Mouse (Mus musculus): ENCODE results near the gene Comp.

DNA sequence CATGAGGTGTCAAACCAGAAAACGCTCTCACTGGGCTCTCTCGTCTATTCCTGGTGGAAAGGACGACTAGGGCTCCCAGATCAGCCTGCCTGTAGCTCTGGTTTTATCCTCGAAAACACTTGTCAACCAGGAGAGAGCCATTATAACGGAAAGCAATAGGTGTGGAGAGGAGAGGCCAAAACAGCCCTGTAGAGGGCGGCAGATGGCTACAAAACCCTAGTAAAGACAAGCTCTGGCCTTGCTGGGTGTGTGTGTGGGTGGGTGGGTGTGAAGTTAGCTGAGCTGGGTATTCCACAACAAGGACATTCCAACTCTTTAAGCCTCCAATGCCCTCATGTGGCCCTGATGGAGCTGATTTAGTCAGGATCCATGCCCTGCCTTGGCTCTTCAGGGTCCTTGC is 29.7 kb upstream of the Comp start:
- TF ChIP-seq CTCF (IDR thresholded peaks at IDR 0.05) (peak; percentile 65), EP300 (IDR thresholded peaks at IDR 0.05; ENCODE audit: insufficient read depth, low read depth, low read length) (no peak), POLR2A (IDR thresholded peaks at IDR 0.05; ENCODE audit: insufficient read depth, low read depth, low read length) (no peak)
